Mouse (Mus musculus) layer of hippocampus, adult 18-20 months (tissue): Measurements from ENCODE around the gene Psapl1. TPM values are rescaled to one million over a fixed set of nuclear protein-coding genes. Genes with fewer than 3 reads are reported as not detected.
A peak's percentile ranks its signal among the peaks of the same experiment; 100 is the strongest.

Source experiments
- DNase-seq, 2 experiments: peaks; one replicate each; pipeline ENCODE4 v3.0.0; 2022; ENCODE audit warnings: low spot score in 2 of 2
- long read RNA-seq: library from polyadenylated mRNA; stranded (forward); transcript quantifications from one replicate; pipeline ENCODE4 v2.0.0, GENCODE M21; 2021
- total RNA-seq, 2 experiments: library from RNA; stranded (reverse); gene quantifications; 2 replicates each; pipeline ENCODE4 v1.2.3; 2021

The Psapl1 gene
- total RNA-seq, result not detected
- long read RNA-seq, result 0 reads

DNA sequence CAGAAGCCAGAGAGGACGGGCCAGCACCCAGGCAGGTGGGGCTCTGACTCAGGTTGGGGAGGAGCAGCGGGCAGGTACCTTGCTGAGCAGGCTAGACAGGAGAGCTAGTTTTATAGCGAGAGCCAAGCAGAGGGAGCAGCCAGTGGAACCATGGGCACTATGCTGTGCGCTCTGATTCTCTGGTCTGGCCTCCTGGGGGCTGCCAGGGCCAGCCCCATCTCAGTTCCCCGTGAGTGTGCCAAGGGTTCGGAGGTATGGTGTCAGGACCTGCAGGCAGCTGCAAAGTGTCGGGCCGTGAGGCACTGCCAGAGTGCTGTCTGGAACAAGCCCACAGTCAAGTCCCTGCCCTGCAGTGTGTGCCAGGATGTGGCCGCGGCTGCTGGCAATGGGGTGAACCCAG, at the start of gene Psapl1:
TSS of gene Psapl1 (plus strand) at position 106 of the 400 bp plus-strand sequence.
- DNase-seq, result no peak

DNA sequence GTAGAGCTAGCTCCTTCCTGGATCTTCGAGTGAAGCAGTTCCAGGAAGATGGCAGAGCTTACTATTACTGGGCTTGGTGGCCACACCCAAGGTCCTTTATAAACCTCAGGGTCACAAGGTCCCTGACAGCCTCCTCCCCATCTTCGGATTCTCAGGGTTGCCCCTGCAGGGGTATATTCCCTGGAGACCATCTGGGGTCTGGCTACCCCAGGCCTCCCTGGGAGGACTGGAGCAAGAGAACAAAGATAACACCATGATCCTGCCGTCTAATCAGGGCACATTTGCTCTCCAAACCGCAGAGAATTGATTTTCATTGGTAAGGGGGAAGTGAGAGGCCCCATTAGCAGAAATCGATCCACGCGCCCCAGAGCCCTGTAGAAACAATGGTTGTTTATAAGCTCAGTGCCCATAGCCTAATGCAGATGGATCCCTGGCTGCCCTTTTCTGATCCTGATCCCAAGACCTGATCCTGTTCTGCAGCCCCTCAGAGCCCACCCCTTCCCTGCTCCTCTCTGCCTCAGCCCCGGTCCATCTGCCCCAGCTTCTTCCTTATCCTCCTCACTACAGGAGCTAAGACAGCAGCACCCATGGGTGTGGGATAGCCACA, 48.8 kb upstream of the Psapl1 start:
- no peak for DNase-seq

DNA sequence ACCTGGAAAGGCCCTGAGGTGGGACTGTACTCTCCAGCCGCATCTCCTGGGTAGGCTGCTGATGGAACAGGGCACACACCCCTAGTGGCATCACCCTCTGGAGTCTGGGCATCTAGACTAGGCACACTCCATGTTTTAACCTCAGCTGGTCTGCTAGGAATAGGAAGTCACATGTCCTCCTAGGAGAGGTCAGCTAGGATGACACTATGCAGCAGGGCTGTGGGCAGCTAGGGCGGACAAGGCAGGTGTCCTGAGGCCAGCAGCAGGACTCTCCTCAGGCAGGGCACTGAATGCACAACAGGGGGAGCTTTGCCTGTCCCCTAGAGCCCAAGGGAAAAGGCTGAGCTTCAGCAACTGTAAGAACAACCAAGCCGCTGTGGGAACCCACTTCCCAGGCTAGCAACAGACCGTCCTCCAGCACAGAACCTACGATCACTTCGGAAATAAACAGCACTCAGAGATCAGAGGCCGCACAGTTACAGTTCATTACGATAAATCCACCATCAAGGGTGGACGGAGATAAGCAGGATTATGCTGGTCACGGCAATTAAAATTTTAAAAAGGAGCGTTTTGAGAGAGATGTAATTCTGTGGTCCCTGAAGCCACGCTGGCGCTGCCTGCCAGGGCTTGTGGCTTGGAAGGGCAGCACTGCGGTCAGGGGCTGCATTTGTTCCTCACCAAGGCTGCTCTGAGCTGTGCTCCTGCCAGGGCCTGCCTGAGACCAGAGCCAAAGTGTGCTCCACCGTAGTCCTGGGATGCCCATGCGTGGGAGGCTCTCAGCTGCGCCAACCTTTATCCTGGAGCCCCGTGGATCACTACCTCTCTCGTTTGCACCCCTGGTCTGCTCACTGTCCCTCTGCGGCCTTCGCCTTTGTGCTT, 38.2 kb upstream of the Psapl1 start:
- DNase-seq, result no peak

DNA sequence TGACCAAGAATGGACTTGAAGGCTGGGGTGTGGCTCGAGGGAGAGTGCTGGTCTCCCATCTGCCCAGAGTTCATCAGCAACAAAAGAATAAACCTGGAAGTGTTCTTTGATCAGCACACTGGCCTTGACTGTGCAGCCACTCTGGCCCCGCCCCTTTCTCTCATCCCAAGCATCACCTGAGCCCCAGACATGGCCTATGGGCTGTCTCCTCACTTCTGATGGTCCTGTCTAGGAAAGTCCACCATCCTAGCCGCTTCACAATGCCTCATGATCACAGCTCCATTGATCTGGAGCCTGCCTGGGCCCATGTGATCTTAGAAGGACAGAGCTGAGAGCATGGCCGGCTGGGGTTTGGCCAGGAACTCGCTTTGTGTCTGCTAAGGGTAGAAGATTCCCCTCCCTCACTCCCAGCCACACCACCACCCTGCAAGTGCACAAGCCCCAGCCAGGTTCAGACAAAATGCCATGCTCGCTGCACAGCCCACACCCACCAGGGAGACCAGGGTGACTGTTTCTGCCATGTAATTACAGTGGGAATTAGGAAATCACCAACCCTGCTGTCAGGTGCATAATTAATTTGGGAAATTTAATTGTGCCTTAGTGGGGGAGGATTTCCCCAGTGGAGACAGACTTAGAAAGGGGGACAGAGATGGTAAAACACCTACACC, 37.3 kb upstream of the Psapl1 start:
- DNase-seq, result no peak

DNA sequence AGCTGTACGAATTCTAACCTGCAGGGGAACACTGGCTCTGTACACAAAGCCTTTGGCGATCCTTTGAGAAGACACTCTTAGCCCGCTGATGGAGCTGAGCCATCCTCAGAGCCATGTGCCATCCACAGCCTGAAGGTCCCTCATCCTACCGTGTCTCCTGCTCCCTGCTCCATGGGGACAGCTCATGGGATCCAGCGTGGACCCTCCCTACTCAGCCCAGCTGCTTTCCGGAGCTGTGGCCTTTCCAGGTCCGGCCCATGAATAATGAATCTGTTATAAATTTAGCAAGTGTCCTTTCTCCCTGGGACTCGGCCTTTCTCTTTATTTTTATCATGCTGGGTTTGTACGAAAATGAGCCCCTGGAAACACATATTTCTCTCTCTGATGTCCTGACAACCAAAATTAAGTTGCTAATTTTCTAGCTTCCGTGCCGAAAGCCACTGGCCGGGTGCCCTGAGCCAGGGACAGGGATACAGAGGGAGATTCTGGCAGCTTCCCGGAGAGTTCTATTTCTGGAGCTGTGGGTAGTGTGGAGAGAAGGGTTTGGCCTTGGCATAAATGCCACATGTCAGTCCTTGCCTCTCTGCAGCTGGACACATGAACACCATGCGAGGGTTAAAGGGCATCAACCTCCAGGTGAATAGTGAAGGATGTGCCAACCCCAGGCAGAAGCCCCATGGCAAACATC, 34.7 kb upstream of the Psapl1 start:
- peak in 1 of 2 experiments; percentile 34 for DNase-seq

DNA sequence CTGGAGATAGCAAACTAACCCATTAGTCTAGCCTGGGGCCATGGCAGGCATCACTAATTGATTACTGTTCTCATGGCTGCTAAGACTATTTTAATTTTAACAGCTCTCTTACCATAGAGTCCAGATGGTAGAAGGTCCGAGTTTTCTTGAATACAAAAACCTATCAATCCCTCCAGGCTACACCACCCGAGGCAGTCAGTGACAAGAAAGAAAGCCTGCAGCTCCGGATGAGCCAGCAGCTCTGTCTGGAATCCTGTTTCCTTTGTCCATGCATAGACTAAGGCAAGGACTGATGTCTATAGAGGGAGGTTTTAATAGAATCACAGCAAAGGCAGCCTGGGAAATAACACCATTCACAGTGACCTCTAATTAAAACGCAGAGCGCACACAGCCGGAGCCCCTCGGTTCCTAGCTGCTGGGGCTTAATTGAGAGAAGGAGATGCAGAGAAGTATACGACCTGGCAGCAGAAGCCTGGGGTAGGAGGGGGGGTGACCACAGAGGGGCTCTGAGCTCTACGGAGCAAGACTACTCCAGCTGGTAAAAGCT, 29.2 kb upstream of the Psapl1 start:
- DNase-seq, result no peak

DNA sequence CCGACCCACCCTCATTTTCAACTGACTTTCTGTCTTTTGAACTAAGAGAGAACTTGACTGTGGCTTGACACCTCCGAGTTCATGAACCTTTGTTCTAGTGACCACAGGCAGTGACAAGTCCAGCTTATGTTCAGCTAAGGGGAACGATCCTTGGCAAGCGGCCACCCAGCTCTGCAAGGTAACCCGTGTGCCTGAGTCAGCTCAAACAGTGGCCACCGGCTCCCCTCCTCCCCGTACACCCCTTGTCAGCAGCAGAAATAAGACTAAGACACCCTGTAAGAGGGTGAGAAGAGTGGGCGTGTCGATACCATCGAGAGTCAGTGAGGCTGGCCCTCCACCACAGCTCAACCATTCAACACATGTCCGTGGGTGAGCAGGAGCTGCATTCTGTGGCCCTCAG, 27.4 kb upstream of the Psapl1 start:
- DNase-seq, result no peak

DNA sequence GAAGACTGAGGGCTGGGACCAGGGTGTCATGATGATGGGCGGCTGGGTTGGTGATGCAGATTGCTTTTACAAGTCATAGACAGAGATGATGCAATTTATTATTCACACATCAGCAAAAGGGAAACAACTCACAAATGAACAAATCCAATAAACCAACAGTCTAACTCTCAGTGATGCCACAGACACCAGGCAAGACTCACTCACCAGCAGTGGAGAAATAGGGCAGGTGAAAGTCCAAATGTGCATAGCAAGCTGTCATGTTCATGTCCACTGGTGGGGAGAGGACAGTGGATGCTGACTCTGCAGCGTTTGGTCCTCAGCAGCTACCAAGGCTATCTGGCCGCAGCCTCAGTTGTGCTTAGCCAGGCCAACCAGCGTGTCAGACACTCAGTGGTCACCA, 26.9 kb upstream of the Psapl1 start:
- DNase-seq, result no peak

DNA sequence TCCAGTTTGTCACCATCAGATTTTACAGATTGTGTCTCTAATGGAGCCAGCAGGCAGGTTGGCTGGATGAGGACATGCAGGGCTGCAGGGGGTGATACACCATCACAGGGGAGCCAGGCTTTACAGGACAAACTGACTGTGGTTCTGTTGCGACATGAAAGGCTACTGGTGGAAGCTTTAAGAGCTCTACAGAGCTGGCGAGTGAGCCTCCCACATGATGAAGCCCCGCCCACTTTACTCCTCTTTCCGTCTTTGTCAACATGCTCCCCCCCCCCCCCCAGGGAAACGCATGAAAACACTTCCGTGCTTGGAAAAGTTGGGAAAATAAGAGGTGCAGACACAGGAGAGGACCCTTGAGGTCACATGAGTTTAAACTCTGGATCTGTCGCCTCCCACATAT, 25.6 kb upstream of the Psapl1 start:
- no peak for DNase-seq

DNA sequence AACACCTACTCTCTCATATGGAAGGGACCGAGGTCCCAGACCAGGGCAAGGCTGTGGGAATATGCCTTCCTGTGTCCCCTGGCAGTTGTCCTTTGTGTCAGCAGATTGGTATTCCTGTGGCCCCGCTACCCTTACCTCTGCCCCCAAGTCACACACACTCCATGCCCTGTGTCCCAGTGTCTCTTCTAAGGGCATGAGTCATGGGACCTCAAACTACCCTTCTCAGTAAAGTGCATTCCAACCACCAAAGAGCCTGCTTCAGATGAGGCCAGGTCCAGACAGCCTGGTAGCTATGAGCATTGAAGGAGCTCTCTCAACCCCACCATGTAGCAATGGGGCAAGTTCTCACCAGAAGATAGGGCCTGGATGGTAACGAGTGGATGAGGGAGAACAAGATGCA, 25.0 kb upstream of the Psapl1 start:
- no peak for DNase-seq

DNA sequence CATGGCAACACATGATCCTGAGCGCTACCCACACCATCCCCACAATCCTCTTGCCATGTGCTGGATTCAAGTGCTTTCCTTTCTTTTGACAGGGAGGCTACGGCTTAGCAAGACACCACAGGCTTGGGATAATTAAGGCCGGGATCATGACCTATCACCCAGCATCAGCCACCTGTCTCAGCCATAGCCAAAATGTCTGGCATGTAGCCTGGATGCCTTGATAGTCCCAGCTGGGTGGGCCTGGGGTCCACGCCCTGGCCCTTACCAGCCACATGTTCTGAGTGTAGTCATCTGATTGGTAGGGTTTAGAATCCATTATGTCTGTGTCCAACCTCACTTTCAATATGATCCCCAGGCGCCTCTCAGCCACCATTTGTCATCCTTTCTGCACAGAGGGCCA, 24.1 kb upstream of the Psapl1 start:
- no peak for DNase-seq

DNA sequence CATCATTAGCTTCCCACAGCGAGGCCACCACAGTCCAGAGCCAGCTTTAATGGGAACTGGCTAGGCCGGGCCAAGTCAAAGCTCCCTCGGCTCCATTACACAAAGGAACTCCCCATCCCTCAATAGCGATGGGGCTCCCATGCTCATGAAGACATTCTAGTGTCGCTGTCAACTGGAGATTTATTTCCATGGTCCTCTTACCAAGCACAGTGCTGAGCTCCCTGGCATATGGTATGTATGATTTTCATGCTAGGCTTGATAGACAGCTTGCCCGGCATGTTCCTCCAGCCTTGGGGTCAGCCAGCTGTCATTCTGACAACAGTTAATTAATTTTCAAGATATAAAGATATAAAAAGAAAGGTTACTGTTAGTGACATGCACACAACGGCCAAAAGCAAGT, 21.5 kb upstream of the Psapl1 start:
- DNase-seq, result no peak

DNA sequence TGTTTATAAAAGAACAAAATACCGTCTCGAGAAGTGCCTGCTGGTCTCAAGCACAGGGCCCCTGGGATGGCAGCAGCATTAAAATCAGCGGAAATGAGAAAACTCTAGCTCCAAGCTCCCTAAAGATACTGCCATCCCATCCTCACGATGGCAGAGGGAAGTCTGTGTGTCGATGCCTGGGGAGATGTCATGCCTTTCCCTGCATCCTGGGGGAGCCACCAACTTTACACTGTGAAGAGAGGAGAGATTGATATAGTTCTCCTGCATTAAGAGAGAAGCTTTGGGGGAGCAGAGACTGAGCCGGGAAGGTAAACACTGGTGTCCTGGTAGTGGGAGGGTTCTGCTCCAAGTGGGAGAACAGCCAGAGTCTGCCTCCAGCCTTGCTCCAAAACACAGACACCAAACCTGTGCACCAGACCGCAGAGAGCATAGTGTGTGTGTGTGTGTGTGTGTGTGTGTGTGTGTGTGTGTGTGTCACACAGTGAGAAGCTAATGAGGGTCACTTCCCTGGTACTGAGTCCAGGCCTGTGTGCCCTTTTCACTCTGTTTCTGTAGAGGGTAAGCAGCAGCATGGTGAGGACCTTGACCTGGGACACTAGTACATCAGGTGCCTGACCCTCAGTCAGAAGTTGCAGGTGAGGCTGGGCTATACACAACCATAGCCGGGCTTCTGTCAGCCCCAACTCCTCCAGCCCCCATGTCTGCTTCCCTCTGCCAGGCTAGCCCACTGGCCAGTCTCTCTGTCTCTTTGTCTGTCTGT, 17.3 kb upstream of the Psapl1 start:
- DNase-seq, result no peak

DNA sequence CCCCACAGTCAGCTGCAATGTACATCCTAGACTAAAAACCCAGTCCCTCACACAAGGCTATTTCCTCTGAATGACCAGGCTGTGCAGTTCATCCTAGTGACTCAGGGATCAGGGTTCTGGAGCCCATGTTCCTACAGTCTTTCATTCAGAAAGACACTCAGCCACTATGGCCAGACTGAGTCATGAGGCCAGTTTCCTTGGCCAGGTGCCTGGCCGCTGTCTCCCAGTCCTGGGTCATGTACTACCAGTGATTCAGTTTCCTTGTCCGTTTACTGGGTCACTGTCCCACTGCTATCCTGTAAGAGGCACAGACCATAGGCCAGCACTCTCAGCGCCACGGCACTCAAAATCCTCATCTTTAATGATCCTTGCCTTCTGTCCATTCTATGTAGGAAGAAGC, 15.5 kb upstream of the Psapl1 start:
- DNase-seq, result no peak

DNA sequence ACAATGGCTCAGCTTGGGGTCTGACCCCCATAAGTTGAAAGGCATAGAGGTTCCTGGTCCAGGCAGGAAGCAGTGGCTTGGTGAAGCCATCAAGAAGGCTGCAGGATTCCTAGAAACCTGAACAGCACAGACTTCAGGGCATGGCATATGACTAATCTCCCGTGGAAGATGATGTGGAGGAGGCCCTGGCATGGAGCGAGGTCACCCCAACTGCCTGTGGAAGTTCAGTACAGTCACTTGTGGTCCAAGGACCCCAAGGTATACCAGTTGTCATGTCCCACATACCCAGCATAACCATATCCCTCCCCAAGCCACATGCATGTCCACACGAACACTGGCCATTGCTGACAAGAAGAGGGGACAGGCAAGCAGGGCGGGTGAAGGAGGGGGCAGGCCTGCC, 12.5 kb upstream of the Psapl1 start:
- no peak for DNase-seq

DNA sequence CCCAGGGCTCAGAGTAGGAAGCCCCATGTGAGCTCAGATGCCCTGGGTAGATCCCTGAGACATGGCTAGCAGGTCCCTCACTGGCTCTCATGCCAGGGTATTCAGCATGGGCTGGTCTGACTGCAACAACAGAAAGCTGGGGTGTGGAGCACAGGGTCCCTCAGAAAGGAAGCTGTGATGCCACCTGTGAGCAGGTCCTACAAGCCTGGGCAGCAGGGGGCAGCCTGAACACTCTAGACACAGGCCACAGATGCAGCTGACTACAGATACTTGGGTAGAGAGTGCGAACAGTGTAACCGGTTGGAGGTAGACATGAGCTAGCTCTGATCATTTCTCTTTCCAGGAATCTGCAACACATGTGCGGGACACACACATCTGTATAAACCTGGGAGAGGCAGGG, 11.9 kb upstream of the Psapl1 start:
- DNase-seq, result no peak

DNA sequence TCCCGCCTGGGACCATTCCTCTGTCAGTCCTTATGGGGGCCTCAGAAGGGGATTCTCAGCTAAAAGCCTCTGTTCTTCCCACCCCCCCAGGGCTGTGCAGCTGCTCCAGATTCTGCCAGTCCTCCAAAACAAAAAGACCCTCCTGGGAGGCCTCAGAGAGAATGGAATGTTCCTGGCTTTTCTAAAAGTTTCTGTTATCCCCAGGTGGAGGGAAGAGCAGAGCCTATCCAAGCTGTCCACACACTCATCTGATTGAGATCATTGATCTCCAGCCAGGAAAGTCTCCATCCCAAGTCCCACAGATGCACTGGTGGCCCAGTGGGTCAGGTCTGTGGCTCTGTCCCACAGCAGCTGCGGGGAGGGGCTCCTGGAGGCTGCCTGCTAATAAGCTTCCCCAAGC, 11.1 kb upstream of the Psapl1 start:
- DNase-seq, result no peak

DNA sequence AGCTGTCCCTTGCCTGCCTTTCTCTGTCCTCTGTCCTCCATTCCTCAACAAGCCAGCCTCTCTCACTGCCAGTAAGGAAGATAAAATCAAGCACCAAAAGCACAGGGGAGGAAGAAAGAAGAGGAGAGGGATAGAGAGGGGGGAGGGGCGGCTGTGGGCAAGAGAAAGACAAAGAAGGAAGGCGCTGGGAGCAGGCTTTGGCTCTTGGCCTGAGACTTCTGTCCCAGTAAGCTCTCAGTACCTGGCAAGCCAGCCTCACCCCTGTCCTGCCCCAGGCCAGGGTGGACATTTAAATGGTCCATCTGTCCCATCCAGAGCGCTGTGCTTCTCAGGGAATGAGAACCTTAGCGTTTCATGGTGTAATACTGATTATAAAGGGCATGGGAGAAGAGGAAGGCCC, 9.2 kb upstream of the Psapl1 start:
- no peak for DNase-seq

DNA sequence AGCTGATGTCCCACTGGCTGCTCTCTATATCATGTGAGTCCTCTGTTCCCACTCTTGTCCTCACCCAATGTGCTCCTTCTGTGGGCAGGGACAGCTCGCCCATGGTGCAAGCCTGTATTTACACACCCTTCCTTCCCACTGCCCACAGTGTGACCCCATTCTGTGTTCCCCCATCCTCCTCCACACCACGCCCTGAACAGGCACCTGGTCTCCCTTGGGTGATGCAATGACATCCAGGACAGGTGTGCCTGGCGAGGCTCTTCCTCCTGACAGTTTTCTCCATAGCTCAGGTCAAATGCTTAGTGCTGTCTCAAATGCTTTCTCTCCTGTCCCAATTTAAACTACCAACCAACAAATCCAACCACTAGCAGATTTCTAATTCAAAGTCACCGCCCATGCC, 8.4 kb upstream of the Psapl1 start:
- no peak for DNase-seq

DNA sequence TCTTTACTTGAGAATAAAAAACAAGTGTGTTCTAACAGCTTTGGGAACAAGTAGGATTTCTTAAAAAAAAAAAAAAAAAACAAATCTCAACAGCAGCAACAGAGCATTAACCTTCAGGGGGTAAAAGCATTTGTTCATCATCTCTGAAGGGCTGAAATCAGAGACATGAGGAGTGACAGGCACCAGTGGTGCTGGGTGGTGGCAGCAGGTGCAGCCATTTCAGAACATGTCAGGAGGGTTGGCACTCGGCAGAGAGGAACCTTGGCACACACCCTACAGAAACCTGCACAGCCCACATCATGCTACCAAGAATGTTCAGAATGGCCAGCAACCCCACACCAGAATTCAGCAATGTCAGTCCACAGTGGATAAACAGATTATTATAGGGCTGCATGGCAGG, 4.3 kb upstream of the Psapl1 start:
- DNase-seq, result no peak

DNA sequence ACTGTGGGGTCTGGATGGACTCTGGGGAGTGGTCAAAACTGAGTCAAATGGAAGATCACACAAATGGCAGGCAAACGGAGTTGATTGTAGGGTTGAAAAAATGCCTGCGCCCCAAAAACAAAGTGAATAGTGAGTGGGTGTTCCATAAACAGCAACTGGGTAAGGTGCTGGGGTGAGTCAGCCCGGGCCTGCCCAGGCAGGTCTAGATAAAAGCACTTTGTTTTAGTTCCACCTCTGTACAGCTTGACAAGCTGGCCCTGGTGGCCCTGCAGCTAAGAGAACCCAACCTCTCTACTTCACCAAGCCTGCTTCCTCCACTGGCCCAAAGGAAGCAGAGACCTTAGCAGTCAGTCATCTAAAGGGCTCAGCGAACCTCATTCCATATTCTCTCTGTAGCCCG, 1.0 kb upstream of the Psapl1 start:
- DNase-seq, result no peak
